Mouse (Mus musculus) hindbrain, embryonic 14.5 days (tissue): Measurements from ENCODE around the gene Mlxip. TPM values are rescaled to one million over a fixed set of nuclear protein-coding genes. Genes with fewer than 3 reads are reported as not detected.

Source experiments
- ATAC-seq: fragments of 200-750 bp; cut with Nextera tagmentation; 2 replicates; pipeline ENCODE4 v1.8.0; 2017; ENCODE audit warnings: moderate number of reproducible peaks, mild to moderate bottlenecking, moderate TSS enrichment, moderate library complexity; ENCODE audit not compliant: low FRiP score
- DNase-seq: peaks from one replicate; pipeline ENCODE4 v3.0.0-alpha.2; 2015; ENCODE audit warnings: low spot score
- H3K27ac ChIP-seq: fragments of 300-500 bp; sonication (generic); 2 replicates; pipeline ENCODE4 v1.5.1; 2014; ENCODE audit warnings: mild to moderate bottlenecking, moderate library complexity
- H3K27me3 ChIP-seq: fragments of 300-500 bp; sonication (generic); 2 replicates; pipeline ENCODE4 v1.6.1; 2014; ENCODE audit warnings: mild to moderate bottlenecking, low read length, mixed read lengths; ENCODE audit not compliant: control insufficient read depth, insufficient read depth
- H3K36me3 ChIP-seq: fragments of 300-500 bp; sonication (generic); replicated peaks from 2 replicates; pipeline ENCODE4 v1.6.1; 2014; ENCODE audit not compliant: control insufficient read depth, insufficient read depth
- H3K4me1 ChIP-seq: fragments of 300-500 bp; sonication (generic); replicated peaks from 2 replicates; pipeline ENCODE4 v1.6.1; 2014; ENCODE audit warnings: antibody characterized with exemption, low read length, mixed read lengths; ENCODE audit not compliant: control insufficient read depth, insufficient read depth
- H3K4me2 ChIP-seq: fragments of 300-500 bp; sonication (generic); replicated peaks from 2 replicates; pipeline ENCODE4 v1.6.1; 2014; ENCODE audit warnings: mild to moderate bottlenecking, moderate library complexity
- H3K4me3 ChIP-seq: fragments of 300-500 bp; sonication (generic); replicated peaks from 2 replicates; pipeline ENCODE4 v1.5.1; 2014; ENCODE audit warnings: mild to moderate bottlenecking, low read length
- H3K9ac ChIP-seq: fragments of 300-500 bp; sonication (generic); 2 replicates; pipeline ENCODE4 v1.6.1; 2014
- H3K9me3 ChIP-seq: fragments of 300-500 bp; sonication (generic); 2 replicates; pipeline ENCODE4 v1.6.1; 2016; ENCODE audit warnings: low read length; ENCODE audit not compliant: control insufficient read depth
- WGBS: fragments of 180-500 bp; shearing (Covaris S2); extraction: QIAGEN DNeasy Blood & Tissue Kit; methylation state at CpG from one replicate; pipeline ENCODE4 v1.1.7; 2014; 5-methylcytosine and 5-hydroxymethylcytosine counted together
- polyA plus RNA-seq: library from polyadenylated mRNA; unstranded; fragments of >200 nt; fragmentation: Nextera tagmentation; extraction: Ambion mirVana; gene quantifications from 2 replicates; pipeline ENCODE4 v1.2.1, GENCODE M21; 2014

The Mlxip gene
- polyA plus RNA-seq, 1 experiment from 2014 or later: 21.7 TPM

DNA sequence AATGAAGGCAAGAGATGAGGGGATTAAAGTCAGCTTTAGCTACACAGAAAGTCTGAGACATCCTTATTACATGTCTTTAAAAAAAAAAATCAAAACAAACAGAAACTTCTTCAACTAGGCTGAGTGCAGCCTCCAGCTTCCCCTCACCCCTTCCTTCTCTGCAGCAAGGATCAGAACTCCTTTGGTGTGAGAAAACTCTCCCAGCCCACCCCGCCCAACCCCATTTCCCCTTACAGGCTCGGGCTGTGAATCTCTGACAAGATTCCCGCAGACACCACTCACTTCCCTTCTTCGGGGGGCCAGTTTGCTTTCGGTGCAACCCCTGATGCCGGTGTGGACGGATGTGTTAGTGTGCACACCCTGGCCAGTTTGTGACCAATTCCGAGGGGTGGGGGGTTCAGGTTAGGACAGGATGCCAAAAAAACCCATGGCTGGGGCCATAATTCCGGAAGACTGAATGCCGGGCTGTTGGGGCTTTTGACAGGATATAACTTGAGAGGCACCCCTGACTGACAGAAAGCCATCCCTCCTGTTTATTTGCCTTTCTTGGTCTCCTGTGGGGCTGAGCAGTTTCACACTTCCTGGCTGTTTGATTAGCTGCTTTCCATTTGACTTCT is 76.3 kb downstream of the Mlxip start:
- H3K9ac ChIP-seq: no peak overlapping the region
- DNase-seq (no peak), ATAC-seq (no peak)
- no peaks in the 10 kb centered on the region for H3K9me3 ChIP-seq
- H3K4me3 ChIP-seq: no peak overlapping the region
- H3K27ac ChIP-seq: no peak overlapping the region
- 71% methylated on average over 10 of the region's 10 CpGs for WGBS
- no peak overlapping the region for H3K4me2 ChIP-seq
- no peaks in the 10 kb centered on the region for H3K36me3 ChIP-seq
- no peaks in the 10 kb centered on the region for H3K27me3 ChIP-seq
- no peaks in the 10 kb centered on the region for H3K4me1 ChIP-seq

DNA sequence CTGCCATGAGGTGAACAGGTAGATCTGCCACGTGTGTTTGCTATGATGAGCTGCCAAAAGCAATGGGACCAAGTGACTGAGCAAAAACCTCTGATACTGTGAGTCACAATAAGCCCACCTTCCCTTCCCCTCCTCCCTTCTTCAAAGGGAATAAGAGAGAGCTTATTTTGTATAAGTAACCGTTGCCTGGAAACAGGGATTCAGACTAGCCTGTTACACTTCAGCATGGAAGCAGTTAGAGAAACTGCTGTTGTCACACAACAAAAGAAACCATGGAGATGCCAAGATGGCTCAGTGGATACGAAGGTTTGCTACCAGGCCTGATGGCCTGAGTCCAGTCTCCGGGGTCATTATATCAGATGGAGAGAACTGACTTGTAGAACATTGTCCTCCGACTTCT is 79.2 kb downstream of the Mlxip start:
- Histone ChIP-seq H3K9me3 (no peaks in the 10 kb centered on the region), H3K4me1 (no peaks in the 10 kb centered on the region), H3K4me3 (no peak overlapping the region), H3K27me3 (no peaks in the 10 kb centered on the region), H3K9ac (no peak overlapping the region), H3K36me3 (no peaks in the 10 kb centered on the region), H3K27ac (no peak overlapping the region), H3K4me2 (no peak overlapping the region)
- ATAC-seq (no peak), DNase-seq (no peak)
- WGBS: 60% methylated on average over 5 of the region's 5 CpGs

DNA sequence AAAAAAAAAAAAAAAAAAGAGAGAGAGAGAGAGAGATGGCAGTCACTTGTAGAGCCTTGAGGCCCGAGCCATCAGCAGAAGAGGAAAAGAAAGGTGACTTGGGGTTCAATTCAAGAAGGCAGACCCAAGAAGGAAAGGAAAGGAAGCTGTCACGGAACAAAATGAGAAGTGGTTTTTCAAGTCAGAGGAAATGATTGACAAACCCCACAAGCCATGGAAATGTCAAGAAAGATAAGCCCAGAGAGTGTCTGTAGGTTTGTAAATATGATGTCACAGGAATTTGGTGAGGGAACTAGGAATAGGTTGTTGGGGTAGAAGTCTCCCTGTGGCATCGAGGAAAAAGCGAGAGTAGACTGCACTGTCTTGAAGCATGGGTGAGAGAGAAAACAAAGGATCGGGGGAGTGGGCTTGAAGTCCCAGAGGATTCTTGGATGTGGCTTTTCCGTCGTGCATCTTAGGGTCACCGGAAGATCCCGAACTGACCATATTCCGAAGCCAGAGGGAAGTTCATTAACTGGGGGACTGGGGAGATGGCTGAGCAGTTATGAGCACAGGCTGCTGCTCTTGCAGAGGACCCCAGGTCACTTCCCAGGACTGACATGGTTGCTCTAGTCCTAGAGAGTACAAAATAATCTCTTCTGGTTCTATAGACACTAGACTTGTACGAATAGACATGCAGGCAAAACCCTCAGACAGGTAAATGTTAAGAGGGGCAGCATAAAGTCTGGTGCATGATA is 93.2 kb downstream of the Mlxip start:
- Histone ChIP-seq H3K4me3 (no peak overlapping the region), H3K4me1 (peaks cover 8% of the 10 kb centered on the region; the same call in 1 of the 2 replicates), H3K27ac (no peak overlapping the region), H3K9ac (no peak overlapping the region), H3K4me2 (no peak overlapping the region), H3K36me3 (no peaks in the 10 kb centered on the region), H3K9me3 (no peaks in the 10 kb centered on the region), H3K27me3 (no peaks in the 10 kb centered on the region)
- 86% methylated on average over 11 of the region's 11 CpGs for WGBS
- no peak for DNase-seq
- no peak for ATAC-seq

DNA sequence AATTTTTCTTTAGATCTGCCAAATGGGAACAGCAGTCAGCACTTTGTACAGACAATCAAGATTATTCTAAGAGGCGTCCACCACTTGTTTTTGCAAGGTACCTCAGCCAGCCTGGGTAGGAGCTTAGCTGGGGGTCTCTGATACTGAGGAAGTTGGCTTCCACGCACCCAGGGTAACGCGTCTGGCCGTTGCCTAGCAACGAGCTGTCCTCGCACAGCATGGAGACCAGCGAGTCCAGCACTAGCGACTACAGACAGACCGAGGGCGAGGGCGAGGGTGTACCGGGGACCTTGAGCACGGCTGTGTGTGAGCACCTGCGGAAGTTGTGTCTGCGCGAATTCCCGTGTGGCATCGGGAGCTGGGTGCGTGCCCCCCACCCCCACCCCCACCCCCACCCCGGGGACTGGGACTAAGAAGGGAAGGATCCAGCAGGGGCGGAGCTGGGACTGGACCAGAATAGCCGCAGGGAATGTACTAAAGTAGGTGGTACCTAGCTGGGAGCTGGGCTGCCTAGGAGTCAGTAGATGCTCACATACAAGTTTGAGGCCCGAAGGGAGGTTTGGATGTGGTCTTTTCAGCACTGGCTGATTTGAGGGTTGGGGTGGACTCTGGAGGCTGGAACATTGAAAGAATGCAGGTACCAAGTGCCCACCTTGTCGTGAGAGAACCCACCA is 94.7 kb downstream of the Mlxip start, which contains the start of the genes Lrrc43 and Il31:
Lrrc43 (plus strand) TSS at position 194 of the 674 bp plus-strand sequence.
Il31 (minus strand) TSS at position 378 of the 674 bp plus-strand sequence.
- WGBS: 10% methylated on average over 25 of the region's 25 CpGs
- ATAC-seq: no peak
- Histone ChIP-seq H3K4me1 (peaks cover 8% of the 10 kb centered on the region; the same call in 1 of the 2 replicates), H3K36me3 (no peaks in the 10 kb centered on the region), H3K27ac (no peak within 1 kb of the TSS), H3K9ac (no peak within 1 kb of the TSS), H3K27me3 (no peaks in the 10 kb centered on the region), H3K4me3 (peak within 1 kb of the TSS; percentile 4; the same call in 1 of the 2 replicates), H3K4me2 (peak within 1 kb of the TSS; percentile 53), H3K9me3 (no peaks in the 10 kb centered on the region)
- peak; percentile 44 for DNase-seq

DNA sequence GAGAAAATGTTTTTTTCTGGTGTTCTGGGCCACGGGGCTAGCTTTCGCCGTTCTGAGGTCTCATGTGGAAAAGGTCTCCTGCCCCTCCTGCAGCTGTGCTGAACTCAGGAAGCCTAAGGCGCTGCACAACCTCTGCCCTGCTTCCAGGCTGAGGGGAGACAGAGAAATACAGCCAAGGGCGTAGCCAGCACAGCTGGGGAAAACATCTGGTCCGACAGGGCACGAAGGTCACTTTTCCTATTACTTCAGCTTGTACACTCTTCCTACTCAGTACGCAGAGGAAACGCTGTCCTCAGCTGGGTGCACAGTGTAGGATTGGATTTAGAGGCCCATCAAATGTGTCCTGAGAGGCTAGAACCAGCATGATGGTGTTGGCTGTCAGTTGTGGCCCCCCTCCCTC is 95.3 kb downstream of the Mlxip start:
- ATAC-seq (no peak), DNase-seq (no peak)
- no peak overlapping the region for H3K27ac ChIP-seq
- H3K9me3 ChIP-seq: no peaks in the 10 kb centered on the region
- H3K4me3 ChIP-seq: no peak overlapping the region
- no peak overlapping the region for H3K4me2 ChIP-seq
- H3K27me3 ChIP-seq: no peaks in the 10 kb centered on the region
- H3K4me1 ChIP-seq: peaks cover 8% of the 10 kb centered on the region; the same call in 1 of the 2 replicates
- no peaks in the 10 kb centered on the region for H3K36me3 ChIP-seq
- no peak overlapping the region for H3K9ac ChIP-seq
- 68% methylated on average over 9 of the region's 9 CpGs for WGBS

DNA sequence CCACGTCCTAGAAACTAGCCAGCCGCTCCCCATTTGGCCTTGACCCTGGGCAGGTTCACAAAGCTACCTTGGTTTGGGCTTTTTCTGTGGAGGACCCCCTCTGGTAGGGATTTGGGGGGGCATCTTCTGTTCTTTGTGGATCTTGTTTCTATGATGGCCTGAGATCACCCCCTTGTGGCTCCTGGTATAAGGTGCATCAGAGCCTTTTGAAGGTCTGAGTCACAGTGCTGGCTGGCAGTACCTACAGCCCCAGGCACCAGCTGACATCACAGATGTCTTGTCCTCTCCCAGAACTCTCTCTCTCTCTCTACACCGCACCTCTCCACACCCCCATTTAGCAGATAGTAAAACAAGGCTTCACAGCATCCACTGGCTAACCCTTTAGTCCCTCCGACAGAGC is 105.1 kb downstream of the Mlxip start:
- no peaks in the 10 kb centered on the region for H3K36me3 ChIP-seq
- no peaks in the 10 kb centered on the region for H3K9me3 ChIP-seq
- ATAC-seq (no peak), DNase-seq (peak; percentile 49)
- H3K4me2 ChIP-seq: no peak overlapping the region
- no peaks in the 10 kb centered on the region for H3K4me1 ChIP-seq
- no peak overlapping the region for H3K4me3 ChIP-seq
- no peak overlapping the region for H3K9ac ChIP-seq
- H3K27ac ChIP-seq: no peak overlapping the region
- 52% methylated on average over 4 of the region's 4 CpGs for WGBS
- H3K27me3 ChIP-seq: no peaks in the 10 kb centered on the region

DNA sequence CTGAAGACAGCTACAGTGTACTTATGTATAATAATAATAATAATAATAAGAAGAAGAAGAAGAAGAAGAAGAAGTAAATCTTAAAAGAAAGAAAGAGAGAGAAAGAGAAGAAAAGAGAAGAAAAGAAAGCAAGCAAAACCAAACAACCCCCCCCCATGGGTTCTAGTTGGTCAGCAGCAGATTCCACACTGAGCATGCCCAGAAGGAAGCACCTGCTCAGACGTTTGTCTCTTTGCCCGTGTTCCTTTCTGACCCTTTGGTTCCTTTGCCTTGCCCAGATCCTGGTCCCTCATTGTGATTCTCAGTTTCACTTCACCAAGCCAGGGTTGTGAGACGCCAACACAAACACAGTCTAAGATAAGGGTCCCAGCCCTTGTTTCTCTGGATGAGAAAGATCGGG is 107.4 kb downstream of the Mlxip start:
- no peak overlapping the region for H3K4me2 ChIP-seq
- no peaks in the 10 kb centered on the region for H3K4me1 ChIP-seq
- no peaks in the 10 kb centered on the region for H3K36me3 ChIP-seq
- H3K27me3 ChIP-seq: no peaks in the 10 kb centered on the region
- no peak overlapping the region for H3K9ac ChIP-seq
- DNase-seq (no peak), ATAC-seq (no peak)
- H3K27ac ChIP-seq: no peak overlapping the region
- H3K9me3 ChIP-seq: no peaks in the 10 kb centered on the region
- WGBS: 85% methylated on average over 4 of the region's 4 CpGs
- no peak overlapping the region for H3K4me3 ChIP-seq

Other genes with a start within 250 kb of the Mlxip start
- gene Psmd9, start 225.4 kb upstream of the Mlxip start, polyA plus RNA-seq: 59.1 and 66.8 TPM in 2 replicates
- gene Hpd, start 212.1 kb upstream of the Mlxip start, polyA plus RNA-seq: not detected in 2 replicates
- gene Wdr66, start 142.7 kb upstream of the Mlxip start, polyA plus RNA-seq: 1.6 TPM in 2 replicates
- gene Bcl7a, start 51.0 kb upstream of the Mlxip start, polyA plus RNA-seq: 35.6 and 36.5 TPM in 2 replicates
- 0.43 and 0.89 TPM in 2 replicates for gene Lrrc43, start 94.5 kb downstream of the Mlxip start, polyA plus RNA-seq
- not detected in 2 replicates for gene Il31, start 94.7 kb downstream of the Mlxip start, polyA plus RNA-seq
- gene B3gnt4, start 115.7 kb downstream of the Mlxip start, polyA plus RNA-seq: 1.2 and 2.0 TPM in 2 replicates
- gene Diablo, start 129.4 kb downstream of the Mlxip start, polyA plus RNA-seq: 105 and 110 TPM in 2 replicates
- gene Gm49027, start 130.7 kb downstream of the Mlxip start, polyA plus RNA-seq: 0.67 and 0.74 TPM in 2 replicates
- gene Vps33a, start 178.2 kb downstream of the Mlxip start, polyA plus RNA-seq: 49.8 and 50.4 TPM in 2 replicates